Mouse (Mus musculus) right cerebral cortex, postnatal 14 days (tissue): Measurements from ENCODE around the gene 1700009N14Rik.

Source experiments
- DNase-seq: peaks from one replicate; pipeline ENCODE4 v3.0.0; 2022

1700009N14Rik gene

DNA sequence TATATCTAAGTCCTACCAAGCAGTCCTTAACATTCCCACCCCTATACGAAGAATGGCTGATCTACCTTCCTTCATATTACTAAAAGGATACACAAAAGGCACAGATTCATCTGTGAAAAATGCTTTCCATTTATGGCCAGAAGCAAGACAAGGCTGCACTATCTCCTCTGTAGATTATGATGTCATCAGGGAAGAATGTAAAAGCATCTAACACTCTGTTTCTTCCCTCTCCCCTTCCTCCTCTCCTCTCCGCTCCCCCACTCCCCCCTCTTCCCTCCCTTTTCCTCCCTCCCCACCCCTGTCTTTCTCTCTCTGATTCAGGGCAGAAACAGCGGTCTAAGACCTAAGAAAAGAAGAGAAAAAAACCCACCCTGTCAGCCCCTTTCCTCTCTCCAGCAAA is at the start of gene 1700009N14Rik:
1700009N14Rik (plus strand) TSS at position 227 of the 400 bp plus-strand sequence.
- no peak for DNase-seq

DNA sequence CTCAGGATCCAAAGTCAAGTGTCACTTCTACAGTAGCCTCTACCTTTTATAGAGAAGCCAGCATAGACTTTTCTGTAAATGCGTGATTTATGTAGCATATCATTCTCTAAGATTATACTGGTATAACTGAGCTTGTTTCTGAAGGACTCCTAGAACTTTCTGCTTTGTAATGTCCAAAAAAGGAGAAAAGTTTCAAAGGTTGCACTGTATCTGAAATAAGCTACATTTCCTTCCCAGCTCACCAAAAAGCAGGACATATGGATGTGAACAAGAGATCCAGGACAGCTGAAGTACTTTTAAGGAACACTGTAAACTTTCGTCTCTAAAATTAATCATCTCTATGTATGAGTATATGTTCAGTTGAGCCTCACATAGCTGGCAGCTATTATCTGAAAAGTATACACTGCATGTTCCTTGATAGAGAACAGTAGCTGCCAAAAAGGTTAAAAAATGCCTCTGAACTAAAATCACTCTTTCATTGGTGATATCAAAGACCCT is 12.2 kb upstream of the 1700009N14Rik start:
- no peak for DNase-seq

- DNase-seq = no peak
Measured at GRCm38 (mm10) chr4:39474291-39474690, 24.2 kb downstream of the 1700009N14Rik start.

GRCm38 (mm10) chr4:39486393-39486792 is 36.3 kb downstream of the 1700009N14Rik start:
- DNase-seq = no peak

DNA sequence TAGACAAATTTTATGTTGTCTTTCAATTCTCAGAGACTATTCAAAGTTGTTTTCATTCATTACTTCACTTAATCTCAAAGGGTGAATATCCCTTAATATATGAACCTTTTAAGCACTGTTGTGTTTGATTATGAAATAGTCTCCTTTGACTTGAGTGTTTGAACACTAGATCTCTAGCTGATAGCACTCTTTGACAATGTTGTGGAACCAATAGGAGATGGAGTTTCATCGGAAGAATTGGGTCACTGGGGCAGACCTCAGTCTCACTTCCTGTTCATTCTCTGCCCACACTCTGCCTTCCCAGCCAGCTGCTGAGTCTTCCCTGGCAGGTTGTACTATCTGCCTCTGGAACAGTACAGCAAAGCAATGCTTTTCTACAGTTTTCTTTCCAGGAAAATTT is 43.5 kb downstream of the 1700009N14Rik start:
- no peak for DNase-seq

DNA sequence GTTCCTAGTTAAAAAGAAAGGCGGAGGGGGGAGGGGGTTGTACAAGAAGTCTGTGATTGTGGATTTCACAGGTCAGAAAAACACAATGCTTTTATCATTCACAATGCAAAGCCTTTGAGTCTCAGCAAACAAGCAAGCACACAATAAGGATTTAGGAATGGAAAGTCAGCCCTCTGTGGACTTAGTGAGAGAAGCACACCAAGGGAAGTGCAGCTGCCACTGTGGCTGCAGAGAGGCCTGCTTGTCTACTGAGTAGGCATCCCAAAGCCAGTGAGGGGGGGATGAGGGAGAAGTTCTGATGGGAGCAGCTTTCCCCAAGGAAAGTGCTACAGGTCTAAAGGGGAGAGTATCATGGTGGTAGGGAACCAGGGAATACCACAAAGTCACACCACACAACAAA is 45.8 kb downstream of the 1700009N14Rik start:
- DNase-seq = no peak
